Mouse (Mus musculus): Measurements from ENCODE around the gene Tmem59l. TPM values are rescaled to one million over a fixed set of nuclear protein-coding genes. Genes with fewer than 3 reads are reported as not detected.
A peak's percentile ranks its signal among the peaks of the same experiment; 100 is the strongest.

The Tmem59l gene
- polyA plus RNA-seq, 1 experiment from 2014 or later, result 123 TPM

- Histone ChIP-seq H3K4me2 (peak within 1 kb of the TSS; percentile 81), H3K27ac (peak within 1 kb of the TSS; percentile 69), H3K27me3 (replicated peaks) (peaks cover 16% of the 10 kb centered on the region), H3K4me3 (peak within 1 kb of the TSS; percentile 79), H3K36me3 (replicated peaks) (no peaks in the 10 kb centered on the region), H3K9ac (peak within 1 kb of the TSS; percentile 88), H3K9me3 (no peaks in the 10 kb centered on the region), H3K4me1 (peaks cover 26% of the 10 kb centered on the region)
- peak; percentile 90 for ATAC-seq (replicated peaks)
- under 1% methylated on average over 53 of the region's 53 CpGs for WGBS
Measured at GRCm38 (mm10) chr8:70476333-70477268, 10.6 kb downstream of the Tmem59l start, which contains the start of gene Klhl26. Gene Klhl26 (minus strand): TSS chr8:70476968.

GRCm38 (mm10) chr8:70471856-70472255 is 15.3 kb downstream of the Tmem59l start:
- H3K27ac ChIP-seq, result no peak overlapping the region
- H3K4me1 ChIP-seq, result peaks cover 23% of the 10 kb centered on the region
- no peak overlapping the region for H3K4me3 ChIP-seq
- H3K4me2 ChIP-seq, result no peak overlapping the region
- H3K9me3 ChIP-seq, result no peaks in the 10 kb centered on the region
- no peaks in the 10 kb centered on the region for H3K36me3 ChIP-seq (replicated peaks)
- no peak overlapping the region for H3K9ac ChIP-seq
- no peak for ATAC-seq (replicated peaks)
- no peaks in the 10 kb centered on the region for H3K27me3 ChIP-seq (replicated peaks)
- 97% methylated on average over 7 of the region's 7 CpGs for WGBS

GRCm38 (mm10) chr8:70469938-70470337 is 17.2 kb downstream of the Tmem59l start:
- H3K27me3 ChIP-seq (replicated peaks), result no peaks in the 10 kb centered on the region
- no peak overlapping the region for H3K27ac ChIP-seq
- H3K4me2 ChIP-seq, result no peak overlapping the region
- H3K9me3 ChIP-seq, result no peaks in the 10 kb centered on the region
- no peak overlapping the region for H3K9ac ChIP-seq
- peaks cover 8% of the 10 kb centered on the region; the same call in 1 of the 2 replicates for H3K4me1 ChIP-seq
- H3K36me3 ChIP-seq (replicated peaks), result no peaks in the 10 kb centered on the region
- no peak overlapping the region for H3K4me3 ChIP-seq
- ATAC-seq (replicated peaks), result no peak
- WGBS, result 61% methylated on average over 2 of the region's 2 CpGs

DNA sequence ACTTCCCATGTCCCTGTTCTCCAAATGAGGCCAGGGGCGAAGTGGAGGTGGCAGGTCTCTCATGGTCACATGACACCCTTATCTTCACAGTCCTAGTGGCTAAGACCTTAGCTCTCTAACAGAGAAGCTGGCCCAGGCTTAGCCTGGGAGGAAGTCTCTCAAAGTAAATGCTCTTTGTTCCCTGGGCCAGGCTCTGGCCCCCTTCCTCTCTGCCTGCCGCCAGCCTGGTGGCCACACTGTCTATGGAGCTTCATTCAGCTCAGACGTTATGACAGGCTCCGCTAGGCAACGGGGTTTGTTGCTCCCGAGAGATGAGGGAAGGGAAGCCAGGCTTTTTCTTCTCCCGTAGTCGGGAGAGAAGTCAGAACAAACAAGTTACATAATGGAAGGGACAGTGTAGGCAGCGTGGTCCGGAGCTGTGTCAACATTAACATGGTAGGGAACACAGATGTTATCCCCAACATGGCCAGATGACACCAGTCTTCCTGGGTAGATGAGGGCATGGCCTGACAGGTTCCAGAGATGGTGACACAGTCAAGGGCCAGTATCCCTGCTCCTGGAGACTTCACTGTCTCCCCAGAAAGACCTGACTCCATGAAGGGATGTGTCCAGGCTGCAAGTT is 17.8 kb downstream of the Tmem59l start:
- 0 out of 2 replicates have a peak, but pooled peaks have one; percentile 35 for ATAC-seq (replicated peaks)
- Histone ChIP-seq H3K9me3 (no peaks in the 10 kb centered on the region), H3K4me1 (peaks cover 7% of the 10 kb centered on the region; the same call in 1 of the 2 replicates), H3K4me2 (no peak overlapping the region), H3K27me3 (replicated peaks) (no peaks in the 10 kb centered on the region), H3K4me3 (no peak overlapping the region), H3K27ac (no peak overlapping the region), H3K36me3 (replicated peaks) (no peaks in the 10 kb centered on the region), H3K9ac (no peak overlapping the region)
- WGBS, result 47% methylated on average over 10 of the region's 10 CpGs

DNA sequence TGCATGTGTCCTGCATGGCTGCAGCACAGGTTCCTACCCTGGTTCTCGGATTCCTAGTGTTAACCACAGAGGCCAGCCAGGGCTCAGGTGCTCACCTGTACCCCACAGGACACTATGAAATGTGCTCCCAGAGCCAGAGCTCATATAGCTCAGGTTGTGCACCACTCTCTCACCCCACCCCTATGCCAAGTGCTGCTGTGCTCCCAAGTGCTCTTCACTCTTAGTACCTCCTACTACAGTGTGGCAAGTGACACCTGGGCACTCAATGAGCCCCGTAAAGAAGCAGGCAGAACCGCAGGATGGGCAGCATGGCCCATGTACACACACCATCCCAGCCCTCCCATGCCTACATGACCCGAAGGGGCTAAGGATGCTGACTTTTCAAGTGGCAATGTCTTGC is 18.4 kb downstream of the Tmem59l start:
- no peaks in the 10 kb centered on the region for H3K36me3 ChIP-seq (replicated peaks)
- no peak overlapping the region for H3K4me2 ChIP-seq
- WGBS, result 93% methylated on average over 4 of the region's 4 CpGs
- no peak for ATAC-seq (replicated peaks)
- no peaks in the 10 kb centered on the region for H3K27me3 ChIP-seq (replicated peaks)
- no peak overlapping the region for H3K4me3 ChIP-seq
- peaks cover 8% of the 10 kb centered on the region for H3K4me1 ChIP-seq
- H3K9me3 ChIP-seq, result no peaks in the 10 kb centered on the region
- no peak overlapping the region for H3K9ac ChIP-seq
- no peak overlapping the region for H3K27ac ChIP-seq

- no peaks in the 10 kb centered on the region for H3K9me3 ChIP-seq
- H3K4me3 ChIP-seq, result no peak overlapping the region
- H3K27me3 ChIP-seq (replicated peaks), result no peaks in the 10 kb centered on the region
- H3K4me2 ChIP-seq, result no peak overlapping the region
- ATAC-seq (replicated peaks), result no peak
- no peaks in the 10 kb centered on the region for H3K36me3 ChIP-seq (replicated peaks)
- peaks cover 14% of the 10 kb centered on the region for H3K4me1 ChIP-seq
- 81% methylated on average over 1 of the region's 1 CpGs for WGBS
- no peak overlapping the region for H3K27ac ChIP-seq
- H3K9ac ChIP-seq, result no peak overlapping the region
Measured at GRCm38 (mm10) chr8:70467907-70468306, 19.3 kb downstream of the Tmem59l start.

DNA sequence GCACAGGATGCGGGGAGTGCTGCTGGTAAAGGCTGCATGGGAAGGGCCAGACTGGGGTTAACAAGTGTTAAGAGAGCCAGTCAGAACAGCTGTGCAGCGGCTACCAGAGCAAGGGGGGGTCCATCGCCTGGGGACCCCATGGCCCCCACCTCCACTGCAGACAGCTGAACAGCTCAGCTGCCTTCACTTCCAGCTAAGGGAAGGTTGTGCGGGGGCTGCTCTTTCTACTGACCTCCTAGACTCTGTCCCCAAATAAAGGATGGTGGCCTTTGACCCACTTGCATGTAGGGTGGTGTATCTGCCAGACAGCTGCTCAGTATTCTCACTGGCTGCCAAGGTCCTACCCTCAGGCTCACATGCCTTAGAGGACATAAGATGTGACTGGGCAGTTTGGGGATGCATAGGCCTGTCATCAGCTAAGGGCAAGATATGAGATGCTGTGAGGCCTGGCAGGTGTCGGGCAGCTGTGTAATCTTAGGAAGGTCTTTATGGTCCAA is 19.9 kb downstream of the Tmem59l start:
- H3K4me1 ChIP-seq, result peaks cover 14% of the 10 kb centered on the region
- H3K9me3 ChIP-seq, result no peaks in the 10 kb centered on the region
- no peak for ATAC-seq (replicated peaks)
- WGBS, result 79% methylated on average over 5 of the region's 5 CpGs
- no peak overlapping the region for H3K27ac ChIP-seq
- no peak overlapping the region for H3K9ac ChIP-seq
- no peaks in the 10 kb centered on the region for H3K36me3 ChIP-seq (replicated peaks)
- no peak overlapping the region for H3K4me3 ChIP-seq
- H3K4me2 ChIP-seq, result no peak overlapping the region
- H3K27me3 ChIP-seq (replicated peaks), result no peaks in the 10 kb centered on the region

GRCm38 (mm10) chr8:70466771-70467170 is 20.4 kb downstream of the Tmem59l start:
- H3K9ac ChIP-seq, result no peak overlapping the region
- no peak for ATAC-seq (replicated peaks)
- peaks cover 14% of the 10 kb centered on the region for H3K4me1 ChIP-seq
- no peak overlapping the region for H3K4me2 ChIP-seq
- H3K27ac ChIP-seq, result no peak overlapping the region
- no peaks in the 10 kb centered on the region for H3K36me3 ChIP-seq (replicated peaks)
- 75% methylated on average over 11 of the region's 11 CpGs for WGBS
- no peak overlapping the region for H3K4me3 ChIP-seq
- H3K9me3 ChIP-seq, result no peaks in the 10 kb centered on the region
- H3K27me3 ChIP-seq (replicated peaks), result no peaks in the 10 kb centered on the region

- 86% methylated on average over 4 of the region's 4 CpGs for WGBS
- ATAC-seq (replicated peaks), result no peak
- Histone ChIP-seq H3K4me3 (no peak overlapping the region), H3K4me2 (no peak overlapping the region), H3K36me3 (replicated peaks) (no peaks in the 10 kb centered on the region), H3K9me3 (no peaks in the 10 kb centered on the region), H3K27me3 (replicated peaks) (no peaks in the 10 kb centered on the region), H3K4me1 (peaks cover 14% of the 10 kb centered on the region), H3K9ac (no peak overlapping the region), H3K27ac (no peak overlapping the region)
Measured at GRCm38 (mm10) chr8:70466305-70466704, 20.9 kb downstream of the Tmem59l start.

DNA sequence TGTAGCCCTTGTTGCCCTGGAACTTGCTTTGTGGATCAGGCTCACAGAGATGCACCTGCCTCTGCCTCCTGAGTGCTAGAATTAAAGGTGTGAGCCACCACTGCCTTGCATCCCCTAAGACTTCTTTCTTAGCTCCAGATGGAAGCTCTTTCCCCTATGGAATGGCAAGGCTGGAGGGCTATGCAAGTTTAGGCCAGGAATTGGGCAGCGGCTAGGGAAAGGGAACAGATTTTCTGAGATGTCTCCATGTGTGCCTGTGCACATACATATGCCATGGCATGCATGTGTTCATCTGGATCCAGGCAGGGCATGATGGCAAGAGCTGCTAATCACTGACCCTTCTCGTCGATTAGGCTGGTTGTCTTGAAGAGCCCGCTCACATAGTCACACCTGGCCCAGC is 21.5 kb downstream of the Tmem59l start:
- Histone ChIP-seq H3K9me3 (no peaks in the 10 kb centered on the region), H3K4me1 (peaks cover 14% of the 10 kb centered on the region), H3K4me2 (no peak overlapping the region), H3K27ac (no peak overlapping the region), H3K9ac (no peak overlapping the region), H3K36me3 (replicated peaks) (no peaks in the 10 kb centered on the region), H3K4me3 (no peak overlapping the region), H3K27me3 (replicated peaks) (no peaks in the 10 kb centered on the region)
- ATAC-seq (replicated peaks), result no peak
- 96% methylated on average over 4 of the region's 4 CpGs for WGBS

DNA sequence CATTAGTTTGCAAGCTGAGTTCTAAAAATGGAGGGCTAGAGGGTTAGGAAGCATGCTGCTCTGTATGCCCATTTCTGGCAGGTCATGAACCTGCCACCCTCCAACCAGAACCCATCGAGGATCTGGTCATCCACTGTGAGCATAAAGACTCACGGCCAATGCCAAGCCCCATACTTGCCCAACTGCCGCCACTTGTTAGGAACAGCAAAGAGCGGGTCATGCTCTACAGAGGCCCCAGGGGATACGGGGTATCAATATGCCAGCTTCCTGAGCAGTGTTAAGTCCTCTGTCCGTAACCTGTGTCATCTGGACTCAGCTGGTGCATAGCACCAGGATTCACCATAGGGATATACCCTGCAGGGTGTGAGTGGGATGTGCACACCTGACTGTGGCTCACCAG is 23.0 kb downstream of the Tmem59l start:
- no peaks in the 10 kb centered on the region for H3K27me3 ChIP-seq (replicated peaks)
- H3K9me3 ChIP-seq, result no peaks in the 10 kb centered on the region
- no peaks in the 10 kb centered on the region for H3K36me3 ChIP-seq (replicated peaks)
- no peak overlapping the region for H3K27ac ChIP-seq
- H3K4me1 ChIP-seq, result peaks cover 7% of the 10 kb centered on the region; the same call in 1 of the 2 replicates
- no peak for ATAC-seq (replicated peaks)
- 90% methylated on average over 6 of the region's 6 CpGs for WGBS
- H3K9ac ChIP-seq, result no peak overlapping the region
- H3K4me2 ChIP-seq, result no peak overlapping the region
- H3K4me3 ChIP-seq, result no peak overlapping the region

GRCm38 (mm10) chr8:70463306-70463705 is 23.9 kb downstream of the Tmem59l start:
- 58% methylated on average over 4 of the region's 4 CpGs for WGBS

More at GRCm38 (mm10) chr8:70463306-70463705, 23.9 kb downstream of the Tmem59l start:
- ATAC-seq (replicated peaks), result no peak
- H3K4me2 ChIP-seq, result no peak overlapping the region
- H3K27ac ChIP-seq, result no peak overlapping the region
- peaks cover 7% of the 10 kb centered on the region; the same call in 1 of the 2 replicates for H3K4me1 ChIP-seq
- no peak overlapping the region for H3K4me3 ChIP-seq
- no peaks in the 10 kb centered on the region for H3K27me3 ChIP-seq (replicated peaks)
- H3K36me3 ChIP-seq (replicated peaks), result no peaks in the 10 kb centered on the region
- H3K9me3 ChIP-seq, result no peaks in the 10 kb centered on the region
- no peak overlapping the region for H3K9ac ChIP-seq
